Mouse (Mus musculus): Measurements from ENCODE around the gene Gmip. TPM values are rescaled to one million over a fixed set of nuclear protein-coding genes. Genes with fewer than 3 reads are reported as not detected.

The Gmip gene
- 31.8 and 37.0 TPM in 2 replicates for polyA plus RNA-seq (2015; fragmentation: Nextera tagmentation; extraction: Ambion mirVana)

DNA sequence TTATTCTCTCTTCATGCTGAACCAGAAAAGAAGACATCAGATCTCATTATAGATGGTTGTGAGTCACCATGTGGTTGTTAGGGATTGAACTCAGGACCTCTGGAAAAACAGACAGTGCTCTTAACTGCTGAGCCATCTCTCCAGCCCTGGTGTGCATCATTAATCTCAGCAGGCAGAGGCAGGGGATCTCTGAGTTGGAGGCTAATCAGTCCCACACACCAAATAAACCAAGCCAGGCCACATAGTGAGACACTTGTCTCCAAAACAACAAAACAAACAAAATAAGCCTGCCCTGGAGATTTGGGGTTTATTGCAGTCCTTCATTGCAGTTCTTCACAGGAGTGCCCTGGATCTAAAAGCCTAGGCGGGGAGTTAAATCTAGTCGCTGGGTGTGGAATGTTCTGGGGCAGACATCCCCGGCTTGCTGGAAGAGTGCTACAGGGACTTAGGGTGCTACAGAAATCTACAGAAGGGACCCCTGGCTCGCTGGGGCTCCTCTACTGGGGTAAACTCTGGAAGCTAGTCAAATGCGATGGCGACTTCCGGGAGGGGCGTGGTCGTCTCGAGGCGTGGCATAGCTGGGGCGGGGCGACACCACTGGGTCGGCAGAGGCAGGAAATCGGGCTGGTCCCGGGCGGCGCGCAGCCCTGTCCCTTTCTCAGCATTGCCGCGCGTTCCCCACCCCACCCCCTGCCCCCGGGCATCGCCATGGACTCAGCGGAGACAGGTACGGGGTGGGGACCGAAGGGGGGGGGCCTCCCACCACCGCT, at the start of gene Gmip:
Gmip (plus strand) TSS at position 586 of the 770 bp plus-strand sequence.
- H3K9me3 ChIP-seq = no peaks in the 10 kb centered on the region
- peaks cover 25% of the 10 kb centered on the region for H3K4me1 ChIP-seq (replicated peaks)
- WGBS = 6% methylated on average over 28 of the region's 28 CpGs
- peak within 1 kb of the TSS; percentile 69 for H3K9ac ChIP-seq (replicated peaks)
- peak; percentile 78 for ATAC-seq
- peaks cover 74% of the 10 kb centered on the region for H3K36me3 ChIP-seq
- H3K27ac ChIP-seq = peak within 1 kb of the TSS; percentile 78
- peak within 1 kb of the TSS; percentile 55 for H3K4me3 ChIP-seq (replicated peaks)
- H3K4me2 ChIP-seq (replicated peaks) = peak within 1 kb of the TSS; percentile 83
- no peaks in the 10 kb centered on the region for H3K27me3 ChIP-seq

- Histone ChIP-seq H3K27me3 (no peaks in the 10 kb centered on the region), H3K4me2 (replicated peaks) (no peak overlapping the region), H3K9ac (replicated peaks) (no peak overlapping the region), H3K27ac (no peak overlapping the region), H3K36me3 (peaks cover 73% of the 10 kb centered on the region), H3K4me3 (replicated peaks) (no peak overlapping the region), H3K9me3 (0 out of 2 replicates have a peak, but pooled peaks cover 6% of the 10 kb centered on the region), H3K4me1 (replicated peaks) (no peaks in the 10 kb centered on the region)
- no peak for ATAC-seq
- WGBS = 95% methylated on average over 4 of the region's 4 CpGs
Measured at GRCm38 (mm10) chr8:69761814-69762445, 46.5 kb upstream of the Gmip start.

DNA sequence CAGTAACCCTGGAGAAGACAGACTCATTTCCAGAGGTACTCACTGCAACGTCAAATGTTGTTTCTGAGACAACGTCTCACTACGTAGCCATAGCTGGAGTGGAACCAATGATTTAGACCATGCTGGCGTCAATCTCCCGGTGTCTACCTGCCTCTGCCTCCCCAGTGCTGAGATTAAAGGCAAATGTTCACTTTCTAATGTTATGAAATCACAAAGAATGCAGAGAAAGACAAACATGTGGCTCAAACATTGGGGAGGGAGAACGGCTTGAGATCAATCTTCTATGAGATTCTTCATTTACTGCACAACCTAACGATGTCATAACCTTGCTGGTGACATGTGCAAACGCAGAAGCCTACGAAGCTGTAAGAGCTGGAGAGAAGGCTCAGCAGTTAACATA, 37.3 kb upstream of the Gmip start:
- Histone ChIP-seq H3K36me3 (peaks cover 35% of the 10 kb centered on the region), H3K4me1 (replicated peaks) (peaks cover 30% of the 10 kb centered on the region), H3K4me3 (replicated peaks) (no peak overlapping the region), H3K27me3 (no peaks in the 10 kb centered on the region), H3K9ac (replicated peaks) (no peak overlapping the region), H3K27ac (no peak overlapping the region), H3K4me2 (replicated peaks) (no peak overlapping the region), H3K9me3 (no peaks in the 10 kb centered on the region)
- WGBS = 91% methylated on average over 9 of the region's 9 CpGs
- ATAC-seq = no peak

- ATAC-seq = no peak
- Histone ChIP-seq H3K9me3 (no peaks in the 10 kb centered on the region), H3K4me3 (replicated peaks) (no peak overlapping the region), H3K27ac (no peak overlapping the region), H3K4me2 (replicated peaks) (peak overlapping the region; percentile 24), H3K9ac (replicated peaks) (no peak overlapping the region), H3K27me3 (no peaks in the 10 kb centered on the region), H3K4me1 (replicated peaks) (peaks cover 30% of the 10 kb centered on the region), H3K36me3 (peaks cover 26% of the 10 kb centered on the region)
- WGBS = 92% methylated on average over 2 of the region's 2 CpGs
Measured at GRCm38 (mm10) chr8:69772106-69772505, 36.4 kb upstream of the Gmip start.

GRCm38 (mm10) chr8:69774503-69775148, 33.9 kb upstream of the Gmip start, which contains the start of gene Gm20422:
Gm20422 (minus strand) TSS chr8:69774886.
- peaks cover 30% of the 10 kb centered on the region for H3K4me1 ChIP-seq (replicated peaks)
- ATAC-seq = peak; percentile 99
- peak within 1 kb of the TSS; percentile 73 for H3K4me2 ChIP-seq (replicated peaks)
- H3K9ac ChIP-seq (replicated peaks) = peak within 1 kb of the TSS; percentile 91
- H3K4me3 ChIP-seq (replicated peaks) = peak within 1 kb of the TSS; percentile 75
- no peaks in the 10 kb centered on the region for H3K27me3 ChIP-seq
- peaks cover 2% of the 10 kb centered on the region for H3K36me3 ChIP-seq
- H3K9me3 ChIP-seq = no peaks in the 10 kb centered on the region
- peak within 1 kb of the TSS; percentile 100 for H3K27ac ChIP-seq
- WGBS = under 1% methylated on average over 40 of the region's 41 CpGs

DNA sequence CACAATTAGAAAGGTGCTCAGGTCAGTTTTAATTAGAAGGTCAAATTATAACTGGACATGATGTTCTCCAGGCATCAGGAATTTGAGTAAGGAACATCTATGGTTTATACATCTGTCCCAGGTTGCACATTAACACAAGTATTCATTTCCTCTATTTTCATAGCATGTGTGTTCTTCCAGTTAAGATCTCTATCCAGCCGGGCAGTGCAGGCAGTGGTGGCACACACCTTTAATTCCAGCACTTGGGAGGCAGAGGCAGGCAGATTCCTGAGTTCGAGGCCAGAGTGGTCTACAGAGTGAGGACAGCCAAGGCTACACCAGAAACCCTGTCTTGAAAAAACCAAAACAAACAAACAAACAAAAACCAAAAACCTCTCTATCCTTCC, 33.3 kb upstream of the Gmip start:
- no peak; the same call in 1 of the 2 replicates for ATAC-seq
- peak overlapping the region; percentile 43 for H3K4me2 ChIP-seq (replicated peaks)
- H3K9ac ChIP-seq (replicated peaks) = no peak overlapping the region
- 65% methylated on average over 2 of the region's 2 CpGs for WGBS
- H3K4me1 ChIP-seq (replicated peaks) = peaks cover 30% of the 10 kb centered on the region
- peak overlapping the region; percentile 75 for H3K4me3 ChIP-seq (replicated peaks)
- H3K9me3 ChIP-seq = no peaks in the 10 kb centered on the region
- H3K27ac ChIP-seq = peak overlapping the region; percentile 100
- H3K27me3 ChIP-seq = no peaks in the 10 kb centered on the region
- H3K36me3 ChIP-seq = no peaks in the 10 kb centered on the region

- Histone ChIP-seq H3K4me1 (replicated peaks) (peaks cover 20% of the 10 kb centered on the region), H3K9ac (replicated peaks) (no peak overlapping the region), H3K9me3 (no peaks in the 10 kb centered on the region), H3K4me2 (replicated peaks) (no peak overlapping the region), H3K27ac (no peak overlapping the region), H3K4me3 (replicated peaks) (no peak overlapping the region), H3K36me3 (no peaks in the 10 kb centered on the region), H3K27me3 (no peaks in the 10 kb centered on the region)
- ATAC-seq = no peak
- WGBS = 75% methylated on average over 8 of the region's 12 CpGs
Measured at GRCm38 (mm10) chr8:69777111-69777510, 31.4 kb upstream of the Gmip start.

DNA sequence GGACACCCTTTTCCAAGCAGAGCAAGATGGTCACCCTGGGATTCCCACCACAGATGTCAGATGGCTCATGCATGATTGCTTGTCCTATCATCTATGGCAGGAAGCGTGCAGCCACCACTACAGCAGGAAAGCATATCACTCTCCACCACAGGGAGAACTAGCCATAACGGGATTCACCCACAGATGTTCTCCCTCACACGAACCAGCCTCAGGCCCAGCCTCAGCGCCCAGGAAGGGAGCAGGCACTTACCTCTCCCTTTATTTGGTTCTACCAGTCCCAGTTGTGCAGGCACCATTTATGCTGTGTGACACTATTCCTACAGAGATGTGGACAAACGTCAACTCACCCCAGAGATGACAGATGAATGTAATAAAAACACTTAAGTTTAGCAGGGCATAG, 19.4 kb upstream of the Gmip start:
- H3K9me3 ChIP-seq = no peaks in the 10 kb centered on the region
- ATAC-seq = no peak
- no peak overlapping the region for H3K4me2 ChIP-seq (replicated peaks)
- no peak overlapping the region for H3K4me3 ChIP-seq (replicated peaks)
- H3K27ac ChIP-seq = no peak overlapping the region
- 94% methylated on average over 5 of the region's 5 CpGs for WGBS
- peaks cover 27% of the 10 kb centered on the region for H3K4me1 ChIP-seq (replicated peaks)
- H3K9ac ChIP-seq (replicated peaks) = no peak overlapping the region
- H3K36me3 ChIP-seq = peaks cover 9% of the 10 kb centered on the region
- H3K27me3 ChIP-seq = no peaks in the 10 kb centered on the region

- 75% methylated on average over 5 of the region's 5 CpGs for WGBS
Measured at GRCm38 (mm10) chr8:69789731-69790130, 18.7 kb upstream of the Gmip start.

GRCm38 (mm10) chr8:69790364-69790763, 18.1 kb upstream of the Gmip start:
- Histone ChIP-seq H3K27ac (peak overlapping the region; percentile 75), H3K4me3 (replicated peaks) (peak overlapping the region; percentile 100), H3K9me3 (no peaks in the 10 kb centered on the region), H3K36me3 (peaks cover 22% of the 10 kb centered on the region), H3K27me3 (no peaks in the 10 kb centered on the region), H3K4me1 (replicated peaks) (peaks cover 27% of the 10 kb centered on the region), H3K4me2 (replicated peaks) (peak overlapping the region; percentile 82), H3K9ac (replicated peaks) (peak overlapping the region; percentile 99)
- ATAC-seq = no peak
- 39% methylated on average over 11 of the region's 11 CpGs for WGBS

More at GRCm38 (mm10) chr8:69789731-69790130, 18.7 kb upstream of the Gmip start:
- no peaks in the 10 kb centered on the region for H3K9me3 ChIP-seq
- H3K27me3 ChIP-seq = no peaks in the 10 kb centered on the region
- H3K4me1 ChIP-seq (replicated peaks) = peaks cover 27% of the 10 kb centered on the region
- peak overlapping the region; percentile 82; the same call in 1 of the 2 replicates for H3K4me2 ChIP-seq (replicated peaks)
- no peak overlapping the region for H3K27ac ChIP-seq
- H3K36me3 ChIP-seq = peaks cover 16% of the 10 kb centered on the region
- H3K4me3 ChIP-seq (replicated peaks) = peak overlapping the region; percentile 100; the same call in 1 of the 2 replicates
- no peak for ATAC-seq
- H3K9ac ChIP-seq (replicated peaks) = no peak overlapping the region

GRCm38 (mm10) chr8:69790773-69791367, 17.6 kb upstream of the Gmip start, which contains the start of the genes Atp13a1 and Zfp866:
Atp13a1 (plus strand) TSS chr8:69791163.
Zfp866 (minus strand) TSS chr8:69791178.
- no peaks in the 10 kb centered on the region for H3K9me3 ChIP-seq
- WGBS = under 1% methylated on average over 38 of the region's 38 CpGs
- peaks cover 27% of the 10 kb centered on the region for H3K4me1 ChIP-seq (replicated peaks)
- no peaks in the 10 kb centered on the region for H3K27me3 ChIP-seq
- peak within 1 kb of the TSS; percentile 99 for H3K9ac ChIP-seq (replicated peaks)
- ATAC-seq = peak; percentile 97
- peak within 1 kb of the TSS; percentile 100 for H3K4me3 ChIP-seq (replicated peaks)
- peak within 1 kb of the TSS; percentile 82 for H3K4me2 ChIP-seq (replicated peaks)
- H3K36me3 ChIP-seq = peaks cover 27% of the 10 kb centered on the region
- peak within 1 kb of the TSS; percentile 82 for H3K27ac ChIP-seq
